Mouse (Mus musculus) liver, adult 2 months (tissue): Measurements from ENCODE around the gene Zyx.

Experiments
- CTCF ChIP-seq: fragments of 200-500 bp; IDR thresholded peaks from 2 replicates; pipeline ENCODE4 v1.5.1; 2011; ENCODE audit warnings: low read depth, low read length, control low read depth
- POLR2A ChIP-seq: fragments of 200-500 bp; IDR thresholded peaks from 2 replicates; pipeline ENCODE4 v1.6.1; 2011; ENCODE audit warnings: low read length, control low read depth; ENCODE audit not compliant: insufficient read depth; ENCODE audit errors: extremely low read depth

DNA sequence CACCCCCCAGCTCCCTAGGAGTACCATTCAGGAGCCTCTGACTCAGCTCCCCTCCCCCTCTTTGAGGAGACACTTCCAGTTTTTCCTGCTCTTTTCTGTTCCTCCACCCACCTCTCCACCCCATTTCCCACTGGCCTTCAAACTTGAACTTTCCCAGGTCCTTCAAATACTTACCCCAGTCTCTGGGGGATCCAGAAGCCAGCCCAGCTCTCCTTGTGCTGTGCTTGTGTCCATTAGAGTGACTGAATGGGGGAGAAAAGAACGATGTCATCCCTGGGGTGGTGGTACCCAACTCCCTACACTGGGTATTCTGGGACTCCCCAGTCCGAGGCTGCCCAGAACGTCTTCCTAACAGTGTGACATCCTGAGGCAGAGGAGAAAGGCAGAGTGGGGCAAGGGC is 22.6 kb downstream of the Zyx start:
- TF ChIP-seq POLR2A (no peak), CTCF (no peak)
